Mouse (Mus musculus): Measurements from ENCODE around the gene Asphd2.
A peak's percentile ranks its signal among the peaks of the same experiment; 100 is the strongest.

DNA sequence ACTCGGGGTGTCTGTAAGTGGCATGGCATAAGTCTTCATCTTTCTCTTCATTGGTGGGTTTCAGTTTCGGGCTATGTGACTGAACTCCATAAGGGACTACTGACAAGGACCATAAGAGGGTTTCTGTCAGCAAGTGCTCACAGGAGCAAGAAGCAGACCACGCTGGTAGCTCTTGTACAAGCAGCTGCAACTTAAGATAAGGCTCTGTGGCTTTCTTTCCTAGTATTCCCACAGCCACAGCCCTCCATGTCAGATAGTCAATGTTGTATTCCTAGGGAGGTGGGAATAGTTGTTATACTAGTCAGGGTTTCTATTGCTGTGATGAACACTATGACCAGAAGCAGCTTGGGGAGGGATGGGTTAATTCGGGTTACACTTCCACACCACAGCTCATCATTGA is 35.1 kb downstream of the Asphd2 start:
- TF ChIP-seq GATA1 (IDR thresholded peaks at IDR 0.05; ENCODE audit: borderline replicate concordance, low read length) (peak; percentile 87), FLI1 (IDR thresholded peaks at IDR 0.05; ENCODE audit: low read length) (no peak)

All from megakaryocyte, embryonic 14.5 days (primary cell).